Mouse (Mus musculus) CH12.LX (cell line): Measurements from ENCODE around the gene Pde5a. TPM values are rescaled to one million over a fixed set of nuclear protein-coding genes. Genes with fewer than 3 reads are reported as not detected.

Experiments
- DNase-seq: peaks from one replicate; pipeline ENCODE4 v3.0.0-alpha.2; 2013; ENCODE audit errors: extremely low read depth
- H3K27ac ChIP-seq: 2 replicates; pipeline ENCODE4 v1.5.1; 2012; ENCODE audit warnings: low read depth, mild to moderate bottlenecking, control low read depth, moderate library complexity; ENCODE audit not compliant: insufficient read depth
- H3K27me3 ChIP-seq: replicated peaks from 2 replicates; pipeline ENCODE3; 2012; ENCODE audit warnings: inconsistent platforms
- H3K36me3 ChIP-seq, 2 experiments: replicated peaks in 1 of 2; 2 replicates each; pipeline versions ENCODE3 to v1.6.1; 2012; ENCODE audit warnings: inconsistent platforms in 1 of 2, low read length in 1 of 2, mild to moderate bottlenecking in 1 of 2, mixed read lengths in 1 of 2, moderate library complexity in 1 of 2; ENCODE audit not compliant: control insufficient read depth in 1 of 2, insufficient read depth in 1 of 2
- H3K4me1 ChIP-seq, 2 experiments: 2 replicates each; pipeline ENCODE4 v1.6.1; 2012; ENCODE audit warnings: inconsistent platforms in 1 of 2, moderate library complexity in 1 of 2; ENCODE audit not compliant: insufficient read depth in 2 of 2, control insufficient read depth in 1 of 2
- H3K4me2 ChIP-seq: 2 replicates; pipeline ENCODE4 v1.6.1; 2012; ENCODE audit warnings: low read depth, mild to moderate bottlenecking, control low read depth; ENCODE audit not compliant: poor library complexity, insufficient read depth, severe bottlenecking
- H3K4me3 ChIP-seq, 3 experiments: fragments of 150-350 bp in 1 of 3; sonication (generic) in 1 of 3; replicated peaks in 1 of 3; 2 replicates each; pipeline versions ENCODE3 to v1.5.1; 2011 to 2012; ENCODE audit warnings: low read depth in 2 of 3, low read length in 2 of 3, mild to moderate bottlenecking in 2 of 3, moderate library complexity in 2 of 3, control low read depth in 1 of 3, improper control_type of control experiment in 1 of 3, inconsistent platforms in 1 of 3, mixed read lengths in 1 of 3; ENCODE audit not compliant: poor library complexity in 1 of 3
- H3K79me2 ChIP-seq: replicated peaks from 2 replicates; pipeline ENCODE4 v1.6.1; 2012; ENCODE audit warnings: mild to moderate bottlenecking, moderate library complexity; ENCODE audit not compliant: control insufficient read depth, poor library complexity, insufficient read depth, severe bottlenecking; ENCODE audit errors: extremely low read depth
- H3K9ac ChIP-seq: 2 replicates; pipeline ENCODE4 v1.6.1; 2012; ENCODE audit warnings: low read depth, mild to moderate bottlenecking, control low read depth, moderate library complexity; ENCODE audit not compliant: insufficient read depth
- H3K9me3 ChIP-seq: replicated peaks from 2 replicates; pipeline ENCODE3; 2012; ENCODE audit warnings: low read length, inconsistent platforms, mixed read lengths
- BHLHE40 ChIP-seq: IDR thresholded peaks from 2 replicates; pipeline ENCODE4 v1.6.1; 2011; ENCODE audit warnings: mild to moderate bottlenecking, low read depth, low read length, improper control_type of control experiment
- CHD2 ChIP-seq: IDR thresholded peaks from 2 replicates; pipeline ENCODE4 v1.6.1; 2011; ENCODE audit warnings: low read length, improper control_type of control experiment
- CTCF ChIP-seq, 2 experiments: IDR thresholded peaks in 1 of 2; conservative IDR thresholded peaks in 1 of 2; 2 replicates each; pipeline ENCODE4 v1.5.1; 2011 to 2012; ENCODE audit warnings: low read depth in 2 of 2, low read length in 2 of 2, improper control_type of control experiment in 1 of 2, inconsistent platforms in 1 of 2, mild to moderate bottlenecking in 1 of 2, moderate library complexity in 1 of 2
- EP300 ChIP-seq: IDR thresholded peaks from 2 replicates; pipeline ENCODE4 v1.6.1; 2011; ENCODE audit warnings: low read length, improper control_type of control experiment
- ETS1 ChIP-seq: conservative IDR thresholded peaks from 2 replicates; pipeline ENCODE4 v1.6.1; 2012; ENCODE audit warnings: low read depth, mild to moderate bottlenecking, inconsistent platforms, low read length, improper control_type of control experiment, moderate library complexity
- GABPA ChIP-seq: IDR thresholded peaks from 2 replicates; pipeline ENCODE4 v1.6.1; 2012; ENCODE audit warnings: low read depth, low read length, improper control_type of control experiment, inconsistent platforms; ENCODE audit not compliant: insufficient replicate concordance
- JUN ChIP-seq: IDR thresholded peaks from 2 replicates; pipeline ENCODE4 v1.6.1; 2011; ENCODE audit warnings: low read depth, mild to moderate bottlenecking, low read length, improper control_type of control experiment, moderate library complexity; ENCODE audit not compliant: insufficient read depth
- MAFK ChIP-seq: IDR thresholded peaks from 2 replicates; pipeline ENCODE4 v1.6.1; 2011; ENCODE audit warnings: low read length, improper control_type of control experiment; ENCODE audit not compliant: insufficient replicate concordance
- MAX ChIP-seq: IDR thresholded peaks from 2 replicates; pipeline ENCODE4 v1.6.1; 2011; ENCODE audit warnings: low read length, improper control_type of control experiment
- MAZ ChIP-seq: IDR thresholded peaks from 2 replicates; pipeline ENCODE4 v1.6.1; 2012; ENCODE audit warnings: low read depth, mild to moderate bottlenecking, inconsistent platforms, low read length, improper control_type of control experiment, moderate library complexity
- MXI1 ChIP-seq: IDR thresholded peaks from 2 replicates; pipeline ENCODE4 v1.6.1; 2011; ENCODE audit warnings: mild to moderate bottlenecking, low read depth, low read length, improper control_type of control experiment
- MYC ChIP-seq: IDR thresholded peaks from 2 replicates; pipeline ENCODE4 v1.6.1; 2011; ENCODE audit warnings: low read depth, mild to moderate bottlenecking, improper control_type of control experiment, low read length
- NRF1 ChIP-seq: IDR thresholded peaks from 2 replicates; pipeline ENCODE4 v1.6.1; 2014; ENCODE audit warnings: low read depth, mild to moderate bottlenecking, inconsistent platforms, low read length, improper control_type of control experiment, moderate library complexity
- POLR2AphosphoS2 ChIP-seq: IDR thresholded peaks from 2 replicates; pipeline ENCODE4 v1.6.1; 2011; ENCODE audit warnings: low read depth, low read length, improper control_type of control experiment
- RAD21 ChIP-seq: IDR thresholded peaks from 2 replicates; pipeline ENCODE4 v1.6.1; 2011; ENCODE audit warnings: low read depth, mild to moderate bottlenecking, low read length, improper control_type of control experiment, moderate library complexity
- RCOR1 ChIP-seq: conservative IDR thresholded peaks from 2 replicates; pipeline ENCODE4 v1.6.1; 2012; ENCODE audit warnings: low read depth, mild to moderate bottlenecking, inconsistent platforms, low read length, improper control_type of control experiment
- SMC3 ChIP-seq: IDR thresholded peaks from 2 replicates; pipeline ENCODE4 v1.6.1; 2011; ENCODE audit warnings: low read depth, low read length, improper control_type of control experiment
- TBP ChIP-seq: conservative IDR thresholded peaks from 2 replicates; pipeline ENCODE4 v1.6.1; 2011; ENCODE audit warnings: low read depth, low read length, improper control_type of control experiment
- TCF12 ChIP-seq: IDR thresholded peaks from 2 replicates; pipeline ENCODE4 v1.6.1; 2014; ENCODE audit warnings: low read depth, mild to moderate bottlenecking, inconsistent platforms, low read length, improper control_type of control experiment
- USF2 ChIP-seq: conservative IDR thresholded peaks from 2 replicates; pipeline ENCODE4 v1.6.1; 2011; ENCODE audit warnings: low read depth, low read length, improper control_type of control experiment
- ZC3H11A ChIP-seq: IDR thresholded peaks from 2 replicates; pipeline ENCODE4 v1.6.1; 2012; ENCODE audit warnings: low read depth, mild to moderate bottlenecking, inconsistent platforms, low read length, improper control_type of control experiment
- ZNF384 ChIP-seq: IDR thresholded peaks from 2 replicates; pipeline ENCODE4 v1.6.1; 2012; ENCODE audit warnings: low read depth, low read length, improper control_type of control experiment, inconsistent platforms
- dilution Hi-C: fragments of 300-500 bp; cut with MboI; formaldehyde crosslinking; loops from 2 replicates; pipeline ENCODE4 v1.14.3; 2020; ENCODE audit warnings: low sequenced_read_pairs; ENCODE audit not compliant: extremely low pct_unique_long_range_greater_than_20kb, extremely low pct_ligation_motif_present
- in situ Hi-C: fragments of 300-500 bp; cut with MboI; formaldehyde crosslinking; loops from 3 replicates; pipeline ENCODE4 v1.14.3; 2019; ENCODE audit warnings: low sequenced_read_pairs, low pct_ligation_motif_present, low pct_unique_long_range_greater_than_20kb, mixed read lengths
- polyA plus RNA-seq: library from polyadenylated mRNA; unstranded; fragments of >175 nt; gene quantifications from 2 replicates; pipeline ENCODE4 v1.2.1, GENCODE M21; 2012; ENCODE audit warnings: low read depth; ENCODE audit not compliant: insufficient read length
- total RNA-seq, 2 experiments: library from RNA; depleted of rRNA; stranded (reverse); fragments of 300-350 nt in 1 of 2; fragments of >200 nt in 1 of 2; gene quantifications; 2 replicates each; pipeline ENCODE4 v1.2.3; 2012 to 2014

The Pde5a gene
- total and polyA plus RNA-seq, 3 experiments = 0.60 to 1.1 (median 1.0) TPM

DNA sequence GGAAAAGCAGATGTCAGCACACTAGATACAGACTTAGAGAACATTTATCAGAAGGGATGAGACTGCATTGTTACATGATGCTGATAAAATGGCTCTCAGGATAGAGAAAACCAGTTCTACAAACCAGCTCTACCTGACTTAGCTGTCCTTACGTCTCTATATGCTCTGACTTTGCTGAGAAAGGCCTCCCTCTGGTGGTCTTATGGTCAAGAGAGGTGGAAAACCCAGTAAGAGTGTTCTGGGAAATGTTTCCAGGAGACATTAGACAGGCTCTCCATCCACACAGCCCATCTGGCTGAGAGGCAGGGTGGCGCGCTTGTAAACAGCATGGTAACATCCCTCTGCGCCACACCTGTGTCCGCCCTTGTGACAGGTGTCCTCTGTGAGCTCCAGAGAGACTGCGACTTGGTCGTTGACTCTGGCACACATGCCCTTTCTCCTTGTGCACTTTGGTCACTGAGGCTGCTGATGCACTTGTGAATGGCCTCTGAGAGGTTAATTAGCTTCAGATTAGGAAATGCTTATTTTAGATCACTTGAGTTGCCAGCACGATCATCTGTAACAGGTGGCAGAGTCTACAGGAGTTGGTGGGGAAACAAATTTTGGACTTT, 150.1 kb downstream of the Pde5a start:
- Histone ChIP-seq H3K27ac (no peak overlapping the region), H3K27me3 (no peaks in the 10 kb centered on the region), H3K9ac (no peak overlapping the region), H3K4me2 (no peak overlapping the region), H3K4me1 (no peaks in the 10 kb centered on the region), H3K4me3 (no peak overlapping the region), H3K36me3 (no peaks in the 10 kb centered on the region), H3K9me3 (no peaks in the 10 kb centered on the region), H3K79me2 (no peaks in the 10 kb centered on the region)
- in situ Hi-C loops (no loop called here), dilution Hi-C loops (no loop called here)
- DNase-seq = no peak
- TF ChIP-seq RCOR1 (no peak), CTCF (conservative IDR thresholded peaks at IDR 0.05 in 1 of 2, IDR thresholded peaks at IDR 0.05 in 1 of 2; ENCODE audit: low read depth in 2 of 2, low read length in 2 of 2) (peak in 1 of 2 experiments; percentile 5; a peak in 1 of 4 replicates)

DNA sequence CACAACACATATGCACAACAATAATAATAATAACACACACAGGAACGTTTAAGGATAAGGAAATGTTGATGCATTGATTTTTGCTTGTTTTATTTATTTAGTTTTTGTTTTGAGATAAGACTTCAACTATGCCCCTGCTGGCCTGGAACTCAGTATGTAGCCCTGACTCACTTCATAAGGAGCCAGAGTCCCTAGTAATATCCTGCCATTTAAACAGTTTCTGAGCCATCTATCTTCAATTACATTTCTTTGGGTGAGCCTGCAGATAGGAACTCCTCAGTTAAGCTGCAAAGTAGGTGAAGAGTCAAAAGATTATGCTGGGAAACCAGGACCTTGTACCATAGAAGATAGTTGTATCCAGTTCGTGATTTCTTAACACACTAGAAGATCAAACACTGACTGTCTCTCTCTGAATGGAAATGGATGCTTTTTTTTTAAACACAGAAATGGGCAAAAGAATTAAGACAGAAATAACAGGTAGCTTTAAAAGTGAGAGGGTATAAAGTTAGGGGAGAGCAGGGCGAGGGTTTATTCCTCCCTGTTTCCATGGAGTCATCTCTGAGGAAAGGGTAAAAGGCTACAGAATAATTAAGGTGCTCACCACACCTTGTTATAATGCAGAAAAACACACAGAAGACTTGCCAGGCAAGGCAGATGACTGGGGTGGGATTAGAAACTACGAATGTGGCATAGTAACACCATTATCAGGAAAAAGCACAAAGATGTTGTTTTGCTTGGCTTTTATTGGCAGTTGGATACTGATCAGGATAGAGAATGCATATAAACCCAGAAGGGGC, 159.0 kb downstream of the Pde5a start:
- dilution Hi-C loops = no loop called here
- TF ChIP-seq MYC (no peak), SMC3 (no peak), CTCF (conservative IDR thresholded peaks at IDR 0.05 in 1 of 2, IDR thresholded peaks at IDR 0.05 in 1 of 2; ENCODE audit: low read depth in 2 of 2, low read length in 2 of 2) (no peak), MXI1 (no peak), TCF12 (no peak)
- DNase-seq = no peak
- Histone ChIP-seq H3K4me3 (no peak overlapping the region), H3K27ac (no peak overlapping the region), H3K4me2 (peak overlapping the region; percentile 89; the same call in 1 of the 2 replicates), H3K9ac (no peak overlapping the region), H3K79me2 (no peaks in the 10 kb centered on the region), H3K27me3 (no peaks in the 10 kb centered on the region), H3K4me1 (peaks cover 7 to 11% of the 10 kb centered on the region in 2 experiments), H3K36me3 (no peaks in the 10 kb centered on the region), H3K9me3 (no peaks in the 10 kb centered on the region)
- in situ Hi-C loops = no loop called here

DNA sequence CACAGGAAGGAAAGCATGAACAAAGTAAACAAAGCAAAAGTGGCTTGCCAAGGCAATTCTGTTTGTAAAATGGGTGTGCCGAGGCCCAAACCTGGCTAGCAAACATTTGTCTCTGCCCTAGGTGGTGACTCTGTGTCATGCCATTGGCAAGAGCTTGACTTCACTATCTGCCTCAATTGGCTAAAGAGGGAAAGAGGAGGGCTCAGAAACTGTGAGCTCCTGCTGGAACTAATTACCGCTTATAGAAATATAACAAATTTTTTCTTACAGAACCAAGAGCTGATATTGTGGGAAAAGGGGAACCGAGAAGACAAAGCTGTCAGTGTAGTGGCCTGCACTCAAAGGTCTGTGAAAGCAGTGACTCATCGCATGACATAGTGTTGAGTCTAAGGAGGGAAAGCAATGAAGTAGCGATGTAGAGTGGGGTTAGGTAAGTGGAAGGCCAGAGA, 159.6 kb downstream of the Pde5a start:
- Histone ChIP-seq H3K4me3 (no peak overlapping the region), H3K9ac (no peak overlapping the region), H3K36me3 (no peaks in the 10 kb centered on the region), H3K4me2 (peak overlapping the region; percentile 89), H3K27me3 (no peaks in the 10 kb centered on the region), H3K79me2 (no peaks in the 10 kb centered on the region), H3K27ac (no peak overlapping the region), H3K4me1 (peaks cover 7 to 11% of the 10 kb centered on the region in 2 experiments), H3K9me3 (no peaks in the 10 kb centered on the region)
- dilution Hi-C loops (no loop called here), in situ Hi-C loops (no loop called here)
- DNase-seq = peak; percentile 70
- TF ChIP-seq MYC (no peak), CTCF (conservative IDR thresholded peaks at IDR 0.05 in 1 of 2, IDR thresholded peaks at IDR 0.05 in 1 of 2; ENCODE audit: low read depth in 2 of 2, low read length in 2 of 2) (no peak), ZNF384 (0 out of 2 replicates have a peak, but pooled peaks have one; percentile 40), MAFK (no peak), POLR2AphosphoS2 (no peak), USF2 (no peak), NRF1 (no peak), GABPA (no peak), EP300 (peak; percentile 94), MAX (peak; percentile 83), JUN (peak; percentile 87), CHD2 (no peak), BHLHE40 (peak; percentile 41), ETS1 (peak; percentile 75), RAD21 (no peak), MXI1 (no peak), RCOR1 (0 out of 2 replicates have a peak, but pooled peaks have one; percentile 26), TBP (0 out of 2 replicates have a peak, but pooled peaks have one; percentile 45), ZC3H11A (no peak), MAZ (no peak)
